Mouse (Mus musculus) fat pad, adult 2 months (tissue): ENCODE measurements at regions not wholly inside any gene's neighbourhood (a gene's known extent, or its start where the extent isn't known, plus 50 kb on each side); places are given as distances from the start of the nearest gene placed in this dataset.
A peak's percentile ranks its signal among the peaks of the same experiment; 100 is the strongest.
"Not testable (repeated sequence)": the region's sequence is repeated elsewhere in the genome, so short reads cannot be mapped to it uniquely, and the experiment has no call there.

Source experiments
- DNase-seq: peaks from one replicate; pipeline ENCODE4 v3.0.0-alpha.2; 2011; ENCODE audit warnings: low read depth, low spot score; ENCODE audit errors: extremely low read depth

DNA sequence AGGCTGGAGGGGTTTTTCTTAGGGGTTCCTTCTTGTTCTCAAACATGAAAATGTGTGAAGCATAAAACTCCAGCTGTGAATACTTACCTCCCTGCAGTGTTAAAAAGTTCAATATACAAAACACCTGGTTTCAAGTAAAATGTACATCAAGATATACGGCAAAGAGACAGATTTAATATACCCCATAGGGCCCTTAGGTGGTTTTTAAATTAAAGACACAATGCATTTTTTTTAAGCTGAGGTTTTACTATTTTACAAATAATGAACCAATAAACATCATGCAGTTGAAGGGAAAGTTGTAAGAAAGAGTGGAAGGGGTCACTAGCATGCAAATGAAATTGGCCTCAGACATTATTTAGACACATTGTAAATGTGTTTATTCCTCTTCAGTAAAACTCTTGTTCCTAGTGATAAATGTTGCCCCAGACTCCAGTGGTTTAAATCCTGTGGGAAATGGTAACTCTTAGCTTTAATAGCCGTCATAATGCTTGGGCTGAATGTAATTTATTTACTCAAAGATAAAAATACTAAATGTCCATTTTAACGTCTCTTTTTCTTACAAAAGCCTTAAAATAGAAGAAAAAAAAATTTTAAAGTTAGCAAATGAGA lies 1337.9 kb downstream of the Efnb2 start:
- no peak for DNase-seq

DNA sequence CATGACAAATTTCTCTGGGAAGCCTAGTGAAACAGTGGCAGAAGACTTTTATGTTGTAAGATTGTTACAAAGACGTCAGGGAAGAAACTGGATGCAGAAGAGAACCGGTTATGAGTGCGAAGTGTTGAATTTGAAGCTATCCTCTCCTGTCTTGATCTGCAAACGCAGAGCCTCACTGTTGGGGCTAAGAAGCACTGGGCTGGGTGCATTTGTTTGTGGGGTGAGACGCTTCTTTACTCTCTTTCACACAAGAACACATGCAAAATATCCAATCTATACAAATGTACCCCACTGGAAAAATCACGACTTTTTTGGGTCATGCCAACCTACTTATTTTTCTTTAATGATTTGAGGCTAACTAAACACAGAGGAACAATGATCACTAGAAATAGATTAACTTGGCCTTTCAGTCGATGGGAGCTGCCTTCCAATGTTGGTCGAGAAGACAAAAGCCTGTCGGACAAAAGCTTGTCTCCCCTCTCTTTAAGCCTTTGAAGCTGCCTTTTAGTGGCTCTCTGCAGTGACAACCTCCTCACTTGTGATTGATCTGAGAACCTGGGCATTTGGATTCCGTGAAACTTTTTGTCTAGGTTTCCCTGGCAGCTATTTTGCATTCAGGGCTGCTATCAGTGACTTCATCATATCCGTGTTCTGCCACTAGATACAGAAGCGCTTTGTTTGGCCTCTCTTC lies 1338.5 kb downstream of the Efnb2 start:
- DNase-seq: no peak

DNA sequence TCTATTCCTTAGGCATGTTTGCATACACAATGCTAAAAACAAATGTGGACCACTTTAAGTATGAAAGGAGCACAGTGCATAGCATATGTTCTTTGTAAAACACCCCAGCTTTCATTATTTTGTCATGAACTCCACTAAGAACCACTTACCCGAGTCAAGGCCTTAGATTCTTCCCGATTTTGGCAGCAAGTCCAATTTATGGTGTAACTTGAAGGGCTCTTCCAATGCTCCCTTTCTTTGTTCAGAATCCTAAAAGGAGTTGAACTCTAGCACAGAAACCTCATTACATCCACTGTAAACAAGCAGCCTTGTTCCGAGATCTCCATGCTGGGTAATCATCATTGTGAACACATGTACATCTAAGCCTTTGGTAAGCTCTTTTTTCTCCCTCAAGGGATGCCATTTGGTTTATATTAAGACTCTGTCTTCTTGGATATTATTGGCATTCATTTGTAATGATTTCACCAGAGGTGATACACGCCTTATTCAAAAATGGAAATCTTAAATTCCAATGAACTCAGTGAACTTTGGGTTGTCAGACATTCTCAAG lies 1344.2 kb downstream of the Efnb2 start:
- no peak for DNase-seq

- DNase-seq: no peak
These were observed 1351.8 kb downstream of the Efnb2 start for GRCm38 (mm10) chr8:7309239-7309638.

DNA sequence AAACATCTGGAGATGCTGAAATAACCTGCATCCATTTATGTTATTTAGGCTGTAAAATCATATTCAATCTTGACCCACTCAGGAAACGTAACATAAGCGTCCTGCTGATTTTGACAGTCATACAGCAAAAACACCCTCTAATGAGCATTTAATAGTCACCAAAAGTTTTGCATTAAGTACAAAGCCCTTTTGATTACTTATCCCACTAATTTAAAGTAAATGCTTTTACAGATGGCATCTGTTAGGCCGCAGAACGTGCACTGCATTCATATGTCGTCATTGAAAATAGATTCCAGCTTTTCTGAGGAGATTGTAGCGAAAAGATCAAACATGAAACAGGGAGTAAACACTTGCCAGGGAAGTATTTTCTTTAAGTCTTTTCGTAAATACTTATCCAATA lies 1371.7 kb downstream of the Efnb2 start:
- no peak for DNase-seq

DNA sequence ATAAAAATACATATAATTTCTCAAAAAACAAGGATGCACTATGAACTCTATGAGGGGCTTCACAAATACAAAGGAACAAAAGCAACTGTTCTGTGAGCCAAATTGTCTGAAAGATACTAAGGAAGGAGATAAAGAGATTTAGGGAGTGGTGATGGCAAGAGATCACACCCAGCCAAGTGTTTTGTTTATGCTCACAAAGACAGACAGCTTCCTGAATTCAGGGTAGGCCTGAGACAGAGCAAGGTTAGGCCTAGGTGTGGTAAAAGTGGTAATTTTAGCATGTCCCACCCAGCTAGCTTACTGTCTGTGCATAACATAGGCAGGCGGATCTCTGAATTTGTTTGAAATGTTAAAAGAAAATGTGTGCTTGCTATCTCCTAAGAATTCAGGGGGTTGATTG lies 1374.5 kb downstream of the Efnb2 start:
- no peak for DNase-seq

DNA sequence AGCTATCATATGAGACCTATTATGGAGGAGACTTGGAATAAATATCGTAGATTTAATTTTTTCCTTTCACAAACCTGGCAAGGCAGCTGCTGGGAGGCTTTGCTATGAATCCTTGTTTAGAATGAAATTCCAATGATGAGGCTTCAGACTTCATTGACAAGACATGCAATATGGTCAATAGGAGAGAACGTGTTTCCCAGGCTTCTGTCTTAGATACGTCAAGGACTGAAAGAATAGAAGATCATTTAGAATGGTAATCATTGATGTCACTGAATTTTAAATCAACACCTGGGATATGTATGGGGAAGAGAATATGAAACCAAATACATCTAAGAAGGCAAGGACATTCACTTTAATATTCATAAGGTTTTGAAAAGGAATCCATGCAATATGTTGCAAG lies 1393.6 kb downstream of the Efnb2 start:
- DNase-seq: no peak

DNA sequence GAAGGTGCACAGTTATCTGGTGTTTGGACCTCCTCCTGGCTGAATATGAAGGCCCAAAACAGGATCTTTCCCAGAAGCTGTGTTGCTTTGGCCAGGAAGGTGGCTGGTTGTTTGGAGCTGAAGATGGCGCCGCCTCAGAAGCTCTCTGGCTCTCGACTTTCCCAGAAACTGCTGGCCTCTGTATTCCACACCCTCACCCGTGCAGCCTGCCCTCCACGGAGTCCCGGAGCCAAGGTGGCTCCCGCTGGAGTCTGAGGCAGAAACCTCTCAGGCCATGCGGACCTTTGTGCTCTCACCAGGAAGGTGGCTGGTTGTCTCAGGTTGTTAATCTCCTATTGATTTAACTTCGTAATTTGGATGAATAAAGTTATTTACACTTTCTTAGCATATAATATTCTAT lies 1406.7 kb downstream of the Efnb2 start:
- not testable (repeated sequence) for DNase-seq

- DNase-seq: no peak
These were observed 1420.7 kb downstream of the Efnb2 start for GRCm38 (mm10) chr8:7240321-7240720.

GRCm38 (mm10) chr8:7234006-7234405 lies 1427.0 kb downstream of the Efnb2 start:
- no peak for DNase-seq

GRCm38 (mm10) chr8:7219300-7219699 lies 1441.7 kb downstream of the Efnb2 start:
- DNase-seq: no peak

DNA sequence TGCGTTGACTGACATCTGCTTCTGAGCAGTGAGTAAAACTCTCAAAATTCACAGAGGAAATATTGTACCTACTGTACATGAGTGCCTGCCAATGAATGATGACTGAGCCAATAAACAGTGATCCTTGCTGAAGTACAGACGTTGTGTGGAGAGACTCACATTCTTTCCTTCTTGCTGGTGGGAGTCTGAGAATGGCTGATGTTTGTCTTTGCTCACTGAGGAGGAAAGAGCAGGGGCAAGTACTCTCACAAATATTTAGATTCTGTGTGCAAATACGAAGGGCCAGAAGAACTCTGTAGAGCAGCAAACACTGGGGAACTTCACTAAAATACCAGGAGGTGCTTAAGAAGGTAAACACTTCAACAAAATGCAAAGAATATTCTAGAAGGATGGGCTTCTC lies 1453.9 kb downstream of the Efnb2 start:
- no peak for DNase-seq

- DNase-seq: no peak
These were observed 1454.4 kb downstream of the Efnb2 start for GRCm38 (mm10) chr8:7206596-7206995.

DNA sequence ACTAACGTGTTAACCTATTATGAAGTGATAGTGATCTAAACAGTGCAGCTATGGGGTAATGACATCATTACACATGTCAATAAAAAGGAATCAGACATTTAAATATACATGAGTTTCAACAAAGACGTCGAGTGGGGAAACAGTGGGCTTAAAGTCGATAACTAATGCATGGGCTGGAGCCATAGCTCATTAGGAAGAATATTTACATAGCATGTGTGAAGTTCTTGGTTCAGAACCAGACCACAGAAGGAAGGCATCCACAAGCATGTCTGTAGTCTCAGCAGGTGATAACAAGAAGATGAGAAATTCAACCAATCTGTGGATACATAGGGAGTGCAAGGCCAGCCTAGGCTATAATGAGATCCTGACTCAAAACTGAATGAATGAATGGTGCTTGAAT lies 1456.0 kb downstream of the Efnb2 start:
- DNase-seq: no peak

DNA sequence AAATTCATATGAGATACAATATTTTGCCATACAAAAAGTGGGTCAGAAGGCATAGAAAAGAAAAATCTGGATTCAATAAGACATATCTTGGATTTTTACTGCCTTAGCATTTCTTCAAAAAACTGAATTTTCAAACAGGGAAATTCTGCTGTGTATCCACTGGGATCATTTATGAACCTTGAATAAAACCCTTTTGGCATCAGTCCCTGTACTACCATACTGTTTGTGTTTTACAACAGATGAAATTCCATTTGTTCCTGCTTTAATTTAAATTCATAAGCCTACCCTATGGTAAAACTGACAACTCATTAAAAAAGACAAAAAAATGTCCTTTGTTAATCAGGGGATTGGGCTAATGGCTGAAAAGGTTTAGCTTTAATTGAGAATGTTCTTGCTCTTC lies 1470.3 kb downstream of the Efnb2 start:
- no peak for DNase-seq

GRCm38 (mm10) chr8:7163361-7163760 lies 1497.7 kb downstream of the Efnb2 start:
- no peak for DNase-seq

DNA sequence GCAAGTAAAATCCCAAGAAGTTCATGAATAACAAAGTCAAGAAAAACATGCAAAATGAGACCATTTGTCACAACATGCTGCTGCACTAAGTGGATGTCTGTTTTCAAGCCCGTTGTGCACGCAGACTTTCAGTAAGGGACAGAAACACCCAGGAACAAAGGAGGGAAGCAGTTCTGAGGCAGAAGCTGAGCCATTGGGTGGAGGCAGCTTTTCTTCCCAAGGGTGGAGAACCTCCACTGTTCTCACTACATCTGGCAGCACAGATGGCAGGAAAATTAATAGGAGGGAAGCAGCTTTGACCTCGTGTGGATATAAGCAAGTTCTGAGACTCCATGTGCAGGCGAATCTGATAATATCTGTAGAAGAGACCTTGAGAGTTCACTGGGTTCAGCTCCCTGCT lies 1529.3 kb downstream of the Efnb2 start:
- DNase-seq: no peak

GRCm38 (mm10) chr8:7108849-7109248 lies 1552.2 kb downstream of the Efnb2 start:
- DNase-seq: no peak

DNA sequence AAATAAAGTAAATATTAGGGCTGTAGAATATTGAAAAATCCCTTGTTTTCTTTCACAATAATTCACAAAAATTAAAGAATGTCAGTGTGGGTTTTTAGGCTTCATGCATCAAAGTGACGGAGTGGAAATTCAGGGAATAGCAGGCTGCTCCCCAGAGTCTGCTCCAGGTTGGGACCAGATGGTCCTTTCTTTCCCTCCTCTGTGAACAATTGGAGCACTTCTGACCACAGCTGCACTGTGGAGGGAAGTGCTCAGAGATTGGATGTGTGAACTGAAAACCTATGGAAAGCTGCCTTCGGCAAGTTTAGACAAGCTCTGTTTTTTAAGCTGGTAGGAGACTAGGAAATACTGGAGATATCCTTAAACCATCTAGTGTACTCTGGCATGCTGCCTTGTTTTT lies 1563.5 kb downstream of the Efnb2 start:
- no peak for DNase-seq

GRCm38 (mm10) chr8:7092831-7093230 lies 1568.2 kb downstream of the Efnb2 start:
- DNase-seq: no peak

- DNase-seq: no peak
These were observed 1572.9 kb downstream of the Efnb2 start for GRCm38 (mm10) chr8:7088123-7088522.

- DNase-seq: peak; percentile 78
These were observed 1600.8 kb downstream of the Efnb2 start for GRCm38 (mm10) chr8:7060255-7060656.
